Mouse (Mus musculus): Measurements from ENCODE around the gene Junb. TPM values are rescaled to one million over a fixed set of nuclear protein-coding genes. Genes with fewer than 3 reads are reported as not detected.
A peak's percentile ranks its signal among the peaks of the same experiment; 100 is the strongest.

Gene Junb
- total and polyA plus RNA-seq, 2 experiments = 12.3 to 29.5 TPM

DNA sequence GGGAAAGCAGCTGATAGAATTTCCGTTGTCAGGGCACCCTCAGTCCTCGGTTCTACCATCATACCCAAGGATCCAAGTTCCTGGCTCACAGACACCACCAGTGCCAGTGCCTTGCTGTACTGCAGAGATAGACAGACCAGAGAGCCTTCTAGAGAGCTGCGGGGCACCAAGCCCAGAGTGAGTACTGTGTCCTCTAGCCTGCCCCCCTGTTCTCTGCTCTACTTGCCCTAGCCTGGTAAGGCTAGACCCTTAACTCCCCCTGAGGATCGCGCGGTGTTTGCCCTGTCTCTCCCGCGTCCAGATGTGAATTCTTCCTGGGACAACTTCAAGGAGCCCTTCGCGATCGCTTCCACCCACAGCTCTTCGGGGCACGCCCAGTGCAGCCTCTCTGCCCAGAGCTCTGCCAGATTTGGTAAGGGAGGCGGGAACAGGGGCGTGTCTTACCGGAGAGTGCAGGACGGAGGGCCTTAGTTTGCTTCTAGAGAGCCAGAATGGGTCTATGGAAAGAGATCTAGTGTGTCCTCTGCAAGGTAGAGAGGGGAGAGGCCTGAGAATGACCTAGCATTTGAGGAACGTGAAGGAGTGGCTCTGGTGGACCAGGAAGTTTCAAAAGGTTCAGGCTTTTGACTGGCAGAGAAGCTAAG lies 25.8 kb downstream of the Junb start:
- peaks cover 2% of the 10 kb centered on the region; the same call in 1 of the 2 replicates for H3K4me1 ChIP-seq (ENCODE audit: control insufficient read depth, insufficient read depth, low read length)
- TF ChIP-seq CTCF (IDR thresholded peaks at IDR 0.05; ENCODE audit: low read depth, low read length) = no peak
- no peak for TF ChIP-seq POLR2A (IDR thresholded peaks at IDR 0.05; ENCODE audit: extremely low read depth, insufficient read depth, low read length)
- no peaks in the 10 kb centered on the region for H3K36me3 ChIP-seq (ENCODE audit: control insufficient read depth, insufficient read depth, low read length)
- 7% methylated on average over 18 of the region's 18 CpGs for WGBS
- H3K27ac ChIP-seq (replicated peaks; ENCODE audit: insufficient read depth, low read depth, low read length) = no peak overlapping the region
- H3K4me3 ChIP-seq (ENCODE audit: insufficient read depth, low read depth, low read length) = no peak overlapping the region
- no peak overlapping the region for H3K9ac ChIP-seq (ENCODE audit: low read depth, low read length)
- no peaks in the 10 kb centered on the region for H3K79me2 ChIP-seq (ENCODE audit: control insufficient read depth, insufficient read depth, low read length)
- DNase-seq (ENCODE audit: extremely low read depth, low read depth, low spot score) = peak; percentile 60
- H3K27me3 ChIP-seq (ENCODE audit: control insufficient read depth, insufficient read depth, low read length) = peaks cover 3% of the 10 kb centered on the region; the same call in 1 of the 2 replicates

DNA sequence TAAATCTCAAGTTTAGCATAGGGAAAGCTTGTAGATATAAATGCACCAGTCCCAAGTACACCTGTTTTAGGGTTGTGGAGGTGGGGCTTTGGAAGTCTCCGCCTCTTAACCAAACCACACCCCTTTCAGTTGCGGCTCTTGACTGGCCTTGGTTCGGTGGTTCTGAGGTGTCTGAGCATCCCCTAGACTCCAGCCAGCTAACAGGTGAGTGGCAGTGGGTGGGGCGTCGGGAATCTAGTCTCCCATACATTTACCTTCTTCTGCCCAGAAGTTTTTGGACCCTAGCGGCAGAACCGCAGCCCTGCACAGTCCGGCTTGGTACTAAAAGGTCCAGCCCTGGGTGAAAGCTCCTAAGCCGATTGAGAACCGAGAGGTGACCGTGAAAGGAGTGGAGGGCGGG lies 28.8 kb downstream of the Junb start:
- WGBS = 29% methylated on average over 12 of the region's 12 CpGs
- Histone ChIP-seq H3K4me1 (ENCODE audit: control insufficient read depth, insufficient read depth, low read length) (peaks cover under 1% of the 10 kb centered on the region; the same call in 1 of the 2 replicates), H3K27ac (replicated peaks; ENCODE audit: insufficient read depth, low read depth, low read length) (no peak overlapping the region), H3K9ac (ENCODE audit: low read depth, low read length) (no peak overlapping the region), H3K27me3 (ENCODE audit: control insufficient read depth, insufficient read depth, low read length) (peaks cover 20% of the 10 kb centered on the region), H3K36me3 (ENCODE audit: control insufficient read depth, insufficient read depth, low read length) (no peaks in the 10 kb centered on the region), H3K4me3 (ENCODE audit: insufficient read depth, low read depth, low read length) (no peak overlapping the region), H3K79me2 (ENCODE audit: control insufficient read depth, insufficient read depth, low read length) (no peaks in the 10 kb centered on the region)
- TF ChIP-seq CTCF (IDR thresholded peaks at IDR 0.05; ENCODE audit: low read depth, low read length) (no peak), POLR2A (IDR thresholded peaks at IDR 0.05; ENCODE audit: extremely low read depth, insufficient read depth, low read length) (no peak)
- no peak for DNase-seq (ENCODE audit: extremely low read depth, low read depth, low spot score)

DNA sequence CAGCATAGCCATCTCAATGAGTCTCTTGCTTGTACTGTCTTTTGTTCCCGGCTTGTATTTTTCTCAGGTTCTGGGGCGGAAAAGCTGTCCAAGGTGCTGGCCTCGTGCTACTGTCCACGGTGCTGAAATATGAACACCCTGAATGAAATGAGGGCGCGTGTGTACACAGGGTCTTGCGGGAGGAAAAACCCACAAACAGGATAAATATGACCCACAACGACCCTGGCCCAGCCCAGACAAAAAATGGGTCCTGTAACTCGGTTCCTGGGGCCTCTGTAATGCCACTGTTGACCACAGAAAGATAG lies 31.3 kb downstream of the Junb start:
- no peak overlapping the region for H3K9ac ChIP-seq (ENCODE audit: low read depth, low read length)
- H3K36me3 ChIP-seq (ENCODE audit: control insufficient read depth, insufficient read depth, low read length) = no peaks in the 10 kb centered on the region
- no peaks in the 10 kb centered on the region for H3K79me2 ChIP-seq (ENCODE audit: control insufficient read depth, insufficient read depth, low read length)
- H3K27me3 ChIP-seq (ENCODE audit: control insufficient read depth, insufficient read depth, low read length) = peaks cover 22% of the 10 kb centered on the region
- 7% methylated on average over 9 of the region's 9 CpGs for WGBS
- H3K4me1 ChIP-seq (ENCODE audit: control insufficient read depth, insufficient read depth, low read length) = peaks cover 3% of the 10 kb centered on the region; the same call in 1 of the 2 replicates
- DNase-seq (ENCODE audit: extremely low read depth, low read depth, low spot score) = no peak
- H3K4me3 ChIP-seq (ENCODE audit: insufficient read depth, low read depth, low read length) = no peak overlapping the region
- TF ChIP-seq POLR2A (IDR thresholded peaks at IDR 0.05; ENCODE audit: extremely low read depth, insufficient read depth, low read length) (no peak), CTCF (IDR thresholded peaks at IDR 0.05; ENCODE audit: low read depth, low read length) (peak; percentile 19; the same call in 1 of the 2 replicates)
- no peak overlapping the region for H3K27ac ChIP-seq (replicated peaks; ENCODE audit: insufficient read depth, low read depth, low read length)

DNA sequence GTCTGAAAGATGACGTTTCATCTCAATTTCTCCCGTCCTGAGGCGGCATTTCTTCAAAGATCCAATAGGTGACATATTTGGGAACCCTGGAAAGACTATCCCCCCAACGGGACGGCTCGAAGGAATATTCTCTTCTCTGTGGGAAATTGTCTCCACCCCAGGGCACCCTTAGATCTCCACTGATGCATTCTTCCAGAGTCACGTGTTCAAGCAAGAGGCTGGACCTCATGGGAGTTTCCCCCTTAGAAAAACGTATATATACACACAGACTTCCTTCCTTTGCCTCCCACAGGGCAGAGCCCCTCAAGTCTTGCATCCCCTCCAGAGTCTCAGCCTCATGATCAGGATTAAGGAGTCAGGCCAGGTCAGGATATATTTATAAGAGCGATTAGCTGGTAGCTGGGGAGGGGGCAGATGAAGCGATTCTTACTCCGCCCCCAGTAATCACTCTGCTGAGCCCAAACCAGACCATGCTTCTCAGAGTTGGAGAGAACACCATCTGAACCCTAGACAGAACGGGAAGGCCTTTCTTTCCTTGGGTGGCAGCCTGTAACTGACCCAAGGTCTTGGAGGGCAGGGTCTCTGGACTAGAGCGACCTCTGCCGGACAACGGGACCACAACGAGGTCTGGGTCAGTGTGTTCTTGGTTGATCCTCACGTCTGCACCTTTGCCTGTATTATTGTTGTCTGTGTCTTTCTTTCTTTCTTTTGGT lies 31.8 kb downstream of the Junb start, which contains the start of gene Rtbdn:
Gene Rtbdn, plus strand, starts transcription at position 464 of the 713 bp plus-strand sequence.
- H3K9ac ChIP-seq (ENCODE audit: low read depth, low read length) = no peak within 1 kb of the TSS
- TF ChIP-seq POLR2A (IDR thresholded peaks at IDR 0.05; ENCODE audit: extremely low read depth, insufficient read depth, low read length) (no peak), CTCF (IDR thresholded peaks at IDR 0.05; ENCODE audit: low read depth, low read length) (peak; percentile 44; the same call in 1 of the 2 replicates)
- DNase-seq (ENCODE audit: extremely low read depth, low read depth, low spot score) = no peak
- H3K79me2 ChIP-seq (ENCODE audit: control insufficient read depth, insufficient read depth, low read length) = no peaks in the 10 kb centered on the region
- H3K27ac ChIP-seq (replicated peaks; ENCODE audit: insufficient read depth, low read depth, low read length) = no peak within 1 kb of the TSS
- no peak within 1 kb of the TSS for H3K4me3 ChIP-seq (ENCODE audit: insufficient read depth, low read depth, low read length)
- H3K27me3 ChIP-seq (ENCODE audit: control insufficient read depth, insufficient read depth, low read length) = peaks cover 22% of the 10 kb centered on the region
- peaks cover 3% of the 10 kb centered on the region; the same call in 1 of the 2 replicates for H3K4me1 ChIP-seq (ENCODE audit: control insufficient read depth, insufficient read depth, low read length)
- no peaks in the 10 kb centered on the region for H3K36me3 ChIP-seq (ENCODE audit: control insufficient read depth, insufficient read depth, low read length)
- 14% methylated on average over 17 of the region's 17 CpGs for WGBS

DNA sequence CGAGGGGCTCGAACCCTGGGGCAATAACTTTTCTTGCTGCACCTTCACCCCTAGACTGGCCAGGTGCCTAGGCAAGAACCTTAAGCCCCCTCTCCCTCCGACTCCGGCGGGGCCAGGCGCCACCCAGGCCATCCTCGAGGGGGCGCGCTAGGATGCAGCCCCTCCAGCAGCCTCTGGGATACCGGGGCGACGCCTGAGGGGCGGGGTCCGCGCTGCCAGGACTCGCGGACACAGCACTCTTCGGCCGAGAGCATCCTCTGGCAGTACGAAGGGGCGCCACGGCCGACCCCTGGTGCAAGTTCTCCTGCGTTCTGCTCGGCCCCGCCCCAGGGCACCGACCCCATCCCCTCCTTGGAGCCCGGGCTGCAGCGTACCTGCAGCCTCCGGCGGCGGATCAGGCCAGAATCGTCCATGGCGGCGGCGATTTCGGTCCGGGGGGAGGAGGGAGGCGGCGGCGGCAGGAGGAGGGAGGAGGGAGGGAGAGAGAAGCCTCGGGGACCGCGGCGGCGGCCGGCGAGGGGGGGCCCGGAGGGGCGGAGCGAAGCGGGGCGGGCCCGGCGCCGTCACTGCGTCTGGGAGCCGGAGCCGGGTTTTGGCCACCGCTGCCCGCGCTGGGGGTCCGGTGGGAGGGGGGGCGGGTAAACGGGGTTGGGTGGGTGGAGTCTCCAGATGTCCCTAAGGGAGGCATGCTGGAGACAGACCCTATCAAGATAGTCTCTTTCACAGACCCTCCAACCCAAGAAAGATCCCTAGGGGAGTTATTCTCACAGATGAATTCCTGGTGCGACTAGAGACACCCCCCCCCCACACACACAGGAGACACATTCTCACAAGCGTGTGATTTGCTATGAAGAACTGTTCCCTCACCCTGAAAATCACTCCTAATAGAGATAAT lies 32.6 kb downstream of the Junb start:
- no peak for TF ChIP-seq POLR2A (IDR thresholded peaks at IDR 0.05; ENCODE audit: extremely low read depth, insufficient read depth, low read length)
- TF ChIP-seq CTCF (IDR thresholded peaks at IDR 0.05; ENCODE audit: low read depth, low read length) = no peak
- 3% methylated on average over 45 of the region's 67 CpGs for WGBS
- H3K27ac ChIP-seq (replicated peaks; ENCODE audit: insufficient read depth, low read depth, low read length) = no peak overlapping the region
- H3K4me1 ChIP-seq (ENCODE audit: control insufficient read depth, insufficient read depth, low read length) = peaks cover 3% of the 10 kb centered on the region; the same call in 1 of the 2 replicates
- no peak overlapping the region for H3K4me3 ChIP-seq (ENCODE audit: insufficient read depth, low read depth, low read length)
- H3K9ac ChIP-seq (ENCODE audit: low read depth, low read length) = no peak overlapping the region
- H3K79me2 ChIP-seq (ENCODE audit: control insufficient read depth, insufficient read depth, low read length) = no peaks in the 10 kb centered on the region
- H3K36me3 ChIP-seq (ENCODE audit: control insufficient read depth, insufficient read depth, low read length) = no peaks in the 10 kb centered on the region
- peaks cover 22% of the 10 kb centered on the region for H3K27me3 ChIP-seq (ENCODE audit: control insufficient read depth, insufficient read depth, low read length)
- DNase-seq (ENCODE audit: extremely low read depth, low read depth, low spot score) = no peak

Data from liver, adult 2 months (tissue).